Mouse (Mus musculus): ENCODE data around the gene Nlrp9c. TPM values are rescaled to one million over a fixed set of nuclear protein-coding genes. Genes with fewer than 3 reads are reported as not detected.

Nlrp9c gene
- polyA plus RNA-seq, 1 experiment from 2014 or later = not detected

Other genes with a start within 250 kb of the Nlrp9c start
- gene Cyp2b9, start 230.3 kb downstream of the Nlrp9c start, polyA plus RNA-seq (2014; fragmentation: Nextera tagmentation; extraction: Ambion mirVana) = not detected in 2 replicates
- gene Vmn1r184, start 143.4 kb downstream of the Nlrp9c start, polyA plus RNA-seq (2014; fragmentation: Nextera tagmentation; extraction: Ambion mirVana) = not detected in 2 replicates
- not detected in 2 replicates for gene Cyp2a4, start 96.5 kb downstream of the Nlrp9c start, polyA plus RNA-seq (2014; fragmentation: Nextera tagmentation; extraction: Ambion mirVana)
- not detected in 2 replicates for gene Nlrp4a, start 31.4 kb upstream of the Nlrp9c start, polyA plus RNA-seq (2014; fragmentation: Nextera tagmentation; extraction: Ambion mirVana)
- gene Nlrp9a, start 131.3 kb upstream of the Nlrp9c start, polyA plus RNA-seq (2014; fragmentation: Nextera tagmentation; extraction: Ambion mirVana) = not detected in 2 replicates
- not detected in 2 replicates for gene Vmn1r185, start 214.8 kb upstream of the Nlrp9c start, polyA plus RNA-seq (2014; fragmentation: Nextera tagmentation; extraction: Ambion mirVana)